Mouse (Mus musculus) ovary, postnatal 14 days (tissue): ENCODE measurements at regions not wholly inside any gene's neighbourhood (a gene's known extent, or its start where the extent isn't known, plus 50 kb on each side); places are given as distances from the start of the nearest gene placed in this dataset.

Experiments used
- DNase-seq: peaks from one replicate; pipeline ENCODE4 v3.0.0; 2022; ENCODE audit warnings: low spot score

- no peak for DNase-seq
These were observed 397.3 kb upstream of the Mmadhc start for GRCm38 (mm10) chr2:50693784-50694350.

- no peak for DNase-seq
These were observed 393.8 kb upstream of the Mmadhc start for GRCm38 (mm10) chr2:50690120-50691103.

- no peak for DNase-seq
These were observed 391.1 kb upstream of the Mmadhc start for GRCm38 (mm10) chr2:50687672-50688151.

- no peak for DNase-seq
These were observed 390.6 kb upstream of the Mmadhc start for GRCm38 (mm10) chr2:50687222-50687621.

GRCm38 (mm10) chr2:50677456-50677855, 380.9 kb upstream of the Mmadhc start:
- DNase-seq, result no peak

GRCm38 (mm10) chr2:50675736-50676550, 379.3 kb upstream of the Mmadhc start:
- no peak for DNase-seq

GRCm38 (mm10) chr2:50674856-50675175, 378.2 kb upstream of the Mmadhc start:
- no peak for DNase-seq

GRCm38 (mm10) chr2:50674151-50674855, 377.7 kb upstream of the Mmadhc start:
- no peak for DNase-seq

- DNase-seq, result no peak
These were observed 372.7 kb upstream of the Mmadhc start for GRCm38 (mm10) chr2:50669297-50669696.

GRCm38 (mm10) chr2:50668789-50669188, 372.2 kb upstream of the Mmadhc start:
- DNase-seq, result no peak

- DNase-seq, result no peak
These were observed 370.6 kb upstream of the Mmadhc start for GRCm38 (mm10) chr2:50667180-50667579.

- DNase-seq, result no peak
These were observed 365.9 kb upstream of the Mmadhc start for GRCm38 (mm10) chr2:50662504-50662903.

- DNase-seq, result no peak
These were observed 363.4 kb upstream of the Mmadhc start for GRCm38 (mm10) chr2:50660000-50660399.

GRCm38 (mm10) chr2:50657826-50658225, 361.2 kb upstream of the Mmadhc start:
- no peak for DNase-seq

GRCm38 (mm10) chr2:50656351-50656750, 359.8 kb upstream of the Mmadhc start:
- no peak for DNase-seq

GRCm38 (mm10) chr2:50654953-50655324, 358.3 kb upstream of the Mmadhc start:
- DNase-seq, result no peak

GRCm38 (mm10) chr2:50654221-50654952, 357.8 kb upstream of the Mmadhc start:
- no peak for DNase-seq

GRCm38 (mm10) chr2:50653121-50653615, 356.6 kb upstream of the Mmadhc start:
- DNase-seq, result no peak

- no peak for DNase-seq
These were observed 353.1 kb upstream of the Mmadhc start for GRCm38 (mm10) chr2:50649656-50650055.

GRCm38 (mm10) chr2:50643219-50643618, 346.6 kb upstream of the Mmadhc start:
- DNase-seq, result no peak

GRCm38 (mm10) chr2:50642198-50642597, 345.6 kb upstream of the Mmadhc start:
- DNase-seq, result no peak
